Mouse (Mus musculus) neural tube, embryonic 14.5 days (tissue): Measurements from ENCODE around the gene Zkscan2. TPM values are rescaled to one million over a fixed set of nuclear protein-coding genes. Genes with fewer than 3 reads are reported as not detected.

Experiments used
- ATAC-seq: fragments of 200-750 bp; cut with Nextera tagmentation; 2 replicates; pipeline ENCODE4 v1.8.0; 2017; ENCODE audit warnings: low read depth, mild to moderate bottlenecking, moderate TSS enrichment, moderate library complexity
- H3K27ac ChIP-seq: fragments of 300-500 bp; sonication (generic); 2 replicates; pipeline ENCODE4 v1.5.1; 2014; ENCODE audit warnings: low read depth, mild to moderate bottlenecking, control low read depth, low read length, moderate library complexity, mixed read lengths
- H3K27me3 ChIP-seq: fragments of 300-500 bp; sonication (generic); 2 replicates; pipeline ENCODE4 v1.6.1; 2014; ENCODE audit warnings: low read length; ENCODE audit not compliant: control insufficient read depth, insufficient read depth
- H3K36me3 ChIP-seq: fragments of 300-500 bp; sonication (generic); 2 replicates; pipeline ENCODE4 v1.6.1; 2014; ENCODE audit warnings: low read length, mixed read lengths; ENCODE audit not compliant: control insufficient read depth, insufficient read depth
- H3K4me1 ChIP-seq: fragments of 300-500 bp; sonication (generic); 2 replicates; pipeline ENCODE4 v1.6.1; 2014; ENCODE audit warnings: low read length; ENCODE audit not compliant: control insufficient read depth, insufficient read depth
- H3K4me2 ChIP-seq: fragments of 300-500 bp; sonication (generic); 2 replicates; pipeline ENCODE4 v1.6.1; 2014; ENCODE audit warnings: mild to moderate bottlenecking, low read depth, low read length, control low read depth
- H3K4me3 ChIP-seq: fragments of 300-500 bp; sonication (generic); 2 replicates; pipeline ENCODE4 v1.5.1; 2014; ENCODE audit warnings: low read depth, low read length, control low read depth, mixed read lengths
- H3K9ac ChIP-seq: fragments of 300-500 bp; sonication (generic); replicated peaks from 2 replicates; pipeline ENCODE4 v1.6.1; 2014; ENCODE audit warnings: low read depth, mild to moderate bottlenecking, control low read depth, low read length, mixed read lengths
- H3K9me3 ChIP-seq: fragments of 300-500 bp; sonication (generic); 2 replicates; pipeline ENCODE4 v1.6.1; 2016; ENCODE audit warnings: low read length; ENCODE audit not compliant: control insufficient read depth
- WGBS: fragments of 180-500 bp; shearing (Covaris S2); extraction: QIAGEN DNeasy Blood & Tissue Kit; methylation state at CpG from one replicate; pipeline ENCODE4 v1.1.7; 2014; 5-methylcytosine and 5-hydroxymethylcytosine counted together
- polyA plus RNA-seq: library from polyadenylated mRNA; unstranded; fragments of >200 nt; fragmentation: Nextera tagmentation; extraction: Ambion mirVana; gene quantifications from 2 replicates; pipeline ENCODE4 v1.2.1, GENCODE M21; 2014

Gene Zkscan2
- polyA plus RNA-seq, 1 experiment from 2014 or later, result 23.4 TPM

- no peaks in the 10 kb centered on the region for H3K4me1 ChIP-seq
- H3K27ac ChIP-seq, result no peak overlapping the region
- no peak overlapping the region for H3K4me3 ChIP-seq
- no peak overlapping the region for H3K9ac ChIP-seq
- WGBS, result 86% methylated on average over 6 of the region's 6 CpGs
- no peaks in the 10 kb centered on the region for H3K9me3 ChIP-seq
- no peaks in the 10 kb centered on the region for H3K27me3 ChIP-seq
- no peaks in the 10 kb centered on the region for H3K36me3 ChIP-seq
- ATAC-seq, result no peak
- H3K4me2 ChIP-seq, result no peak overlapping the region
Measured at GRCm38 (mm10) chr7:123452551-123452950, 47.7 kb downstream of the Zkscan2 start.

- no peak for ATAC-seq
- Histone ChIP-seq H3K9me3 (no peaks in the 10 kb centered on the region), H3K36me3 (no peaks in the 10 kb centered on the region), H3K27me3 (no peaks in the 10 kb centered on the region), H3K9ac (no peak overlapping the region), H3K4me2 (no peak overlapping the region), H3K4me3 (no peak overlapping the region), H3K27ac (no peak overlapping the region), H3K4me1 (no peaks in the 10 kb centered on the region)
- 88% methylated on average over 2 of the region's 2 CpGs for WGBS
Measured at GRCm38 (mm10) chr7:123450515-123450914, 49.7 kb downstream of the Zkscan2 start.

GRCm38 (mm10) chr7:123449676-123450075, 50.6 kb downstream of the Zkscan2 start:
- Histone ChIP-seq H3K27me3 (no peaks in the 10 kb centered on the region), H3K9ac (no peak overlapping the region), H3K9me3 (no peaks in the 10 kb centered on the region), H3K36me3 (no peaks in the 10 kb centered on the region), H3K4me1 (no peaks in the 10 kb centered on the region), H3K4me2 (no peak overlapping the region), H3K27ac (no peak overlapping the region), H3K4me3 (no peak overlapping the region)
- ATAC-seq, result no peak
- 75% methylated on average over 10 of the region's 10 CpGs for WGBS

DNA sequence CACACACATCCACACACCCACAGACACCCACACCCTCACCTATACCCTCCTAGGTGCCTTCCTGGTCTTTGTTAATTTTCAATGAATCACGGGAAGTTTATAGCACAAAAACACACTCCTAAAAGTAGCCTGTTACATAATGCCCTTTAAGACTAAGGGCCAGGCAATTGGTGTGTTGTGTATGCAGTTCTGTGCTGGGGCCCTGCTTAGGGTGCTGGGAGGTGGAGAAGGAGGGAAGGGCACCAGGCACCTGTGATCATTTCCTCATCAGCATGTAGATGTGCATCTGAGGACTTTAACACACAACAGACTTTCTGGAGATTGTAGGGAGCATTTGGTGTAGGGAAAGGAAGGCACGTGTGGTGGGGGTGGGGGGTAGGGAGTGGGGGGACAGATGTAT, 51.5 kb downstream of the Zkscan2 start:
- Histone ChIP-seq H3K4me2 (no peak overlapping the region), H3K4me1 (no peaks in the 10 kb centered on the region), H3K27me3 (no peaks in the 10 kb centered on the region), H3K9me3 (no peaks in the 10 kb centered on the region), H3K27ac (no peak overlapping the region), H3K4me3 (no peak overlapping the region), H3K36me3 (no peaks in the 10 kb centered on the region), H3K9ac (no peak overlapping the region)
- WGBS, result 97% methylated on average over 2 of the region's 2 CpGs
- ATAC-seq, result no peak

- H3K36me3 ChIP-seq, result no peaks in the 10 kb centered on the region
- no peak overlapping the region for H3K27ac ChIP-seq
- H3K4me1 ChIP-seq, result no peaks in the 10 kb centered on the region
- no peaks in the 10 kb centered on the region for H3K9me3 ChIP-seq
- no peak overlapping the region for H3K4me2 ChIP-seq
- no peaks in the 10 kb centered on the region for H3K27me3 ChIP-seq
- WGBS, result 82% methylated on average over 1 of the region's 1 CpGs
- ATAC-seq, result no peak
- H3K9ac ChIP-seq, result no peak overlapping the region
- H3K4me3 ChIP-seq, result no peak overlapping the region
Measured at GRCm38 (mm10) chr7:123442079-123442478, 58.2 kb downstream of the Zkscan2 start.

- Histone ChIP-seq H3K4me2 (no peak overlapping the region), H3K36me3 (peaks cover 18% of the 10 kb centered on the region), H3K27me3 (no peaks in the 10 kb centered on the region), H3K9me3 (no peaks in the 10 kb centered on the region), H3K27ac (no peak overlapping the region), H3K4me1 (no peaks in the 10 kb centered on the region), H3K4me3 (no peak overlapping the region), H3K9ac (no peak overlapping the region)
- 90% methylated on average over 4 of the region's 4 CpGs for WGBS
- no peak for ATAC-seq
Measured at GRCm38 (mm10) chr7:123431206-123431605, 69.0 kb downstream of the Zkscan2 start.

DNA sequence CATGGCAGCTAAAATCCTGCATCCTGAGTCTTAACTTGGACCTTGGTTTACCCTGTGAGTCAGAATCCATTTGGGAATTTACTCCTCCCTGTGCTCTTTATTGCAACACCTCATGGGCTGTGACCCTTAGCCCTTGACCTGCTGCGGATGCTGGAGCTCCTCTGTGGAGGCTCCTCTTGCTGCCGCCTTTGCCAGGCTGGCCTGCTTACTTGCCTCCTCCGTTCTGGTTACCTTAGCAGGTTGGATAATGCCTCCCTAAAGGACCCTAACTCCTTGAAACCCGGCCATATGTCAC, 69.9 kb downstream of the Zkscan2 start:
- no peak overlapping the region for H3K4me3 ChIP-seq
- H3K9ac ChIP-seq, result no peak overlapping the region
- no peaks in the 10 kb centered on the region for H3K9me3 ChIP-seq
- H3K4me1 ChIP-seq, result no peaks in the 10 kb centered on the region
- H3K36me3 ChIP-seq, result peaks cover 18% of the 10 kb centered on the region
- WGBS, result 74% methylated on average over 4 of the region's 4 CpGs
- H3K27me3 ChIP-seq, result no peaks in the 10 kb centered on the region
- no peak for ATAC-seq
- no peak overlapping the region for H3K4me2 ChIP-seq
- H3K27ac ChIP-seq, result no peak overlapping the region

DNA sequence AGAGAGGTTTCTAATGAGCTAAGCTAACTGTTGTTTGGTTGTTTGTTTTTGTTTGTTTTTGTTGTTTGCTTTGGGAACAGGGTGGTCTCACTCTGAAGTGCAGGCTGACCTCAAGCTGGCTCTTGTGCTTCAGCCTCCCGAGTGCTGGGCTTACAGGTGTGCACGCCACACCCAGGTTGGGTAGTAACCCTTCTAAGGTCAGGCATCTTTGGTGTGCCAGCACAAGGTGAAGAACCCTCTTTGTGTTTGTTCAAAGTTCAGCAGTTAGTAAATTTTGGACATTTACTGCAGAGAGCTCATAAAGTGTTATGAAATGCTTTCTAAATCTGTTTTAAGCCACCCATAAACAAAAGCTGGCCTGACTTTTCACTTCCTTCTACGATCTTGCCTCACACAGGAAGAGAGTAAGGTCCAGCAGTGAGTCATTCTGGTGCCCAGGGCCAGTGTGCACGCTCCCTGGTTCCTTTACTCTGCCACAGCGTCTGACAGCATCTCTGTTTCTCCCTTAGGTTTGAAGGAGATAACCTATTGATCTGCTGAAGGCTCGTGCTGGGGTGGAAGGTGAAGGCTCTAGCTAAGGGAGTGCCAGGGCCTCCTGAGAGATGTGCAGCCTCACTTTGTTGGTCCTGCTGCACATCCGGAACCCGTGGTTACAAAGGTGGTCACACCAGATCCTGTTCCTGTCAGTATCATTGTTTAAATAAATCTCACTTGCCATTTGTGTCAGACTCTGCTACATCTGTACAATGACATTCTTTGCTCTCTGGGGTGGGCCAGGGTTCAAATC, 70.4 kb downstream of the Zkscan2 start:
- WGBS, result 89% methylated on average over 8 of the region's 8 CpGs
- Histone ChIP-seq H3K36me3 (peaks cover 18% of the 10 kb centered on the region), H3K4me3 (no peak overlapping the region), H3K27ac (no peak overlapping the region), H3K9me3 (no peaks in the 10 kb centered on the region), H3K27me3 (no peaks in the 10 kb centered on the region), H3K9ac (no peak overlapping the region), H3K4me2 (no peak overlapping the region), H3K4me1 (no peaks in the 10 kb centered on the region)
- ATAC-seq, result no peak
